26 mouse cellular contexts compared by ENCODE assay signal in genomic region chr16:7090205-7090604, GRCm38 (mm10).
A peak's percentile ranks its signal among the peaks of the same experiment; 100 is the strongest.
DNase-seq lines count a peak whose midpoint lies in the region; ATAC-seq and TF ChIP-seq lines count a peak whose summit lies in the region.
"Had no signal": no experiment of that assay in that cellular context is flagged by ENCODE, and none has a peak within 500 bp of the region (broad histone marks: within the 10 kb centered on the region; RNA-seq: fewer than 3 reads in every experiment).

No protein-coding gene starts in this region.

- intact Hi-C loops in gastrocnemius, adult 2 months (cut with DNase I), result no loop called here

- peak overlapping the region; percentile 94 for H3K27ac ChIP-seq in gastrocnemius, adult 2 months
- H3K27ac ChIP-seq in lung, embryonic 16.5 days (ENCODE audit: low read length), result 0 out of 2 replicates have a peak overlapping the region, but pooled peaks have one; percentile 22
- H3K27ac ChIP-seq: forebrain, embryonic 13.5 days; hindbrain, embryonic 13.5 days; left cerebral cortex, adult 2 months; limb, embryonic 13.5 days; liver, embryonic 12.5 days; macrophage; midbrain, embryonic 13.5 days had no signal

- H3K9ac ChIP-seq in lung, embryonic 16.5 days (ENCODE audit: low read length), result no peak overlapping the region
- H3K9ac ChIP-seq: forebrain, embryonic 13.5 days; hindbrain, embryonic 13.5 days; limb, embryonic 13.5 days; liver, embryonic 12.5 days; midbrain, embryonic 13.5 days had no signal

- peaks cover 2% of the 10 kb centered on the region; the same call in 1 of the 2 replicates for H3K4me1 ChIP-seq in lung, embryonic 16.5 days (replicated peaks; ENCODE audit: control insufficient read depth, insufficient read depth, low read length)
- H3K4me1 ChIP-seq: limb, embryonic 13.5 days; liver, embryonic 12.5 days; midbrain, embryonic 13.5 days had no signal

- DNase-seq in gastrocnemius, adult 2 months, result peak; percentile 43
- DNase-seq in gastrocnemius, adult 8-10 months (ENCODE audit: low spot score in 2 of 2), result no peak
- peak; percentile 27 to 35 for DNase-seq in kidney, postnatal 4 days
- DNase-seq in kidney, postnatal 36 days, result no peak
- peak; percentile 35 for DNase-seq in lung, postnatal 36 days
- DNase-seq in T-cell, adult 2 months (ENCODE audit: low spot score), result no peak
- DNase-seq: adrenal gland, postnatal 14 days; cerebellum, adult 11 months; cerebellum, adult 9-10 months; cerebellum, postnatal 36 days; gastrocnemius, postnatal 36 days; kidney, adult 8-10 months; kidney, postnatal 14 days; spleen, adult 18-20 months; thymus, postnatal 14 days had no signal

- no peaks in the 10 kb centered on the region for H3K9me3 ChIP-seq in lung, embryonic 16.5 days (ENCODE audit: control insufficient read depth, low read length)
- H3K9me3 ChIP-seq: forebrain, embryonic 13.5 days; hindbrain, embryonic 13.5 days; limb, embryonic 13.5 days; liver, embryonic 12.5 days; midbrain, embryonic 13.5 days had no signal

- no peak for TF ChIP-seq CTCF in gastrocnemius, adult 2 months (IDR thresholded peaks at IDR 0.05)

- no peak overlapping the region for H3K4me2 ChIP-seq in lung, embryonic 16.5 days (ENCODE audit: low read depth, low read length)
- H3K4me2 ChIP-seq: forebrain, embryonic 13.5 days; hindbrain, embryonic 13.5 days; limb, embryonic 13.5 days; liver, embryonic 12.5 days; midbrain, embryonic 13.5 days had no signal

- no peaks in the 10 kb centered on the region for H3K36me3 ChIP-seq in lung, embryonic 16.5 days (ENCODE audit: control insufficient read depth, insufficient read depth, low read length)
- H3K36me3 ChIP-seq: hindbrain, embryonic 13.5 days; limb, embryonic 13.5 days; liver, embryonic 12.5 days; midbrain, embryonic 13.5 days had no signal

- peak; percentile 82 for ATAC-seq in lung, embryonic 16.5 days (ENCODE audit: low read depth)
- ATAC-seq: forebrain, embryonic 13.5 days; intestine, embryonic 16.5 days; liver, embryonic 12.5 days; midbrain, embryonic 13.5 days; Patski had no signal

- WGBS in lung, embryonic 16.5 days, result 48% methylated on average over 6 of the region's 6 CpGs

- H3K4me3 ChIP-seq in gastrocnemius, adult 2 months, result peak overlapping the region; percentile 24; the same call in 1 of the 2 replicates
- no peak overlapping the region for H3K4me3 ChIP-seq in lung, embryonic 16.5 days (ENCODE audit: low read length)
- H3K4me3 ChIP-seq: forebrain, embryonic 13.5 days; hindbrain, embryonic 13.5 days; layer of hippocampus, adult 2 months; left cerebral cortex, adult 2 months; limb, embryonic 13.5 days; liver, embryonic 12.5 days; midbrain, embryonic 13.5 days had no signal

- no peaks in the 10 kb centered on the region for H3K27me3 ChIP-seq in lung, embryonic 16.5 days (ENCODE audit: control insufficient read depth, insufficient read depth, low read depth, low read length)
- H3K27me3 ChIP-seq: forebrain, embryonic 13.5 days; hindbrain, embryonic 13.5 days; limb, embryonic 13.5 days; liver, embryonic 12.5 days; midbrain, embryonic 13.5 days; Patski had no signal

Comparison
In these comparisons a context has a peak if more than half of its experiments do, and no peak if none do; other contexts are left out.
1. DNase-seq: peak in gastrocnemius, adult 2 months (single experiment), kidney, postnatal 4 days (2 of 2) and lung, postnatal 36 days (single experiment); none in gastrocnemius, adult 8-10 months (0 of 2), kidney, postnatal 36 days (0 of 2) and T-cell, adult 2 months (single experiment).